Mouse (Mus musculus) right cerebral cortex, postnatal 14 days (tissue): ENCODE data around the gene Rtp1.

ENCODE experiments used
- DNase-seq: peaks from one replicate; pipeline ENCODE4 v3.0.0; 2022

Gene Rtp1

GRCm38 (mm10) chr16:23457338-23457737, 28.4 kb downstream of the Rtp1 start:
- no peak for DNase-seq

- DNase-seq = no peak
Measured at GRCm38 (mm10) chr16:23458906-23459588, 30.1 kb downstream of the Rtp1 start.

GRCm38 (mm10) chr16:23463671-23464347, 34.9 kb downstream of the Rtp1 start:
- DNase-seq = no peak

- DNase-seq = no peak
Measured at GRCm38 (mm10) chr16:23471551-23471950, 42.6 kb downstream of the Rtp1 start.

GRCm38 (mm10) chr16:23472046-23472445, 43.1 kb downstream of the Rtp1 start:
- DNase-seq = no peak

GRCm38 (mm10) chr16:23475651-23476050, 46.7 kb downstream of the Rtp1 start:
- no peak for DNase-seq

- no peak for DNase-seq
Measured at GRCm38 (mm10) chr16:23476598-23476997, 47.7 kb downstream of the Rtp1 start.

GRCm38 (mm10) chr16:23479872-23480603, 51.1 kb downstream of the Rtp1 start:
- DNase-seq = no peak

- DNase-seq = no peak
Measured at GRCm38 (mm10) chr16:23482218-23482617, 53.3 kb downstream of the Rtp1 start.

- no peak for DNase-seq
Measured at GRCm38 (mm10) chr16:23482846-23483245, 53.9 kb downstream of the Rtp1 start.

GRCm38 (mm10) chr16:23483292-23483691, 54.4 kb downstream of the Rtp1 start:
- no peak for DNase-seq
